Mouse (Mus musculus) naive thymus-derived CD4-positive, alpha-beta T cell, adult 2 months (primary cell): ENCODE results near the gene Mxra8.

ENCODE experiments used
- DNase-seq: peaks from one replicate; pipeline ENCODE4 v3.0.0-alpha.2; 2011; ENCODE audit warnings: low read depth

Gene Mxra8

GRCm38 (mm10) chr4:155837404-155838010 is 2.0 kb upstream of the Mxra8 start:
- no peak for DNase-seq

GRCm38 (mm10) chr4:155838187-155839153 is 1.0 kb upstream of the Mxra8 start:
- DNase-seq: no peak

DNA sequence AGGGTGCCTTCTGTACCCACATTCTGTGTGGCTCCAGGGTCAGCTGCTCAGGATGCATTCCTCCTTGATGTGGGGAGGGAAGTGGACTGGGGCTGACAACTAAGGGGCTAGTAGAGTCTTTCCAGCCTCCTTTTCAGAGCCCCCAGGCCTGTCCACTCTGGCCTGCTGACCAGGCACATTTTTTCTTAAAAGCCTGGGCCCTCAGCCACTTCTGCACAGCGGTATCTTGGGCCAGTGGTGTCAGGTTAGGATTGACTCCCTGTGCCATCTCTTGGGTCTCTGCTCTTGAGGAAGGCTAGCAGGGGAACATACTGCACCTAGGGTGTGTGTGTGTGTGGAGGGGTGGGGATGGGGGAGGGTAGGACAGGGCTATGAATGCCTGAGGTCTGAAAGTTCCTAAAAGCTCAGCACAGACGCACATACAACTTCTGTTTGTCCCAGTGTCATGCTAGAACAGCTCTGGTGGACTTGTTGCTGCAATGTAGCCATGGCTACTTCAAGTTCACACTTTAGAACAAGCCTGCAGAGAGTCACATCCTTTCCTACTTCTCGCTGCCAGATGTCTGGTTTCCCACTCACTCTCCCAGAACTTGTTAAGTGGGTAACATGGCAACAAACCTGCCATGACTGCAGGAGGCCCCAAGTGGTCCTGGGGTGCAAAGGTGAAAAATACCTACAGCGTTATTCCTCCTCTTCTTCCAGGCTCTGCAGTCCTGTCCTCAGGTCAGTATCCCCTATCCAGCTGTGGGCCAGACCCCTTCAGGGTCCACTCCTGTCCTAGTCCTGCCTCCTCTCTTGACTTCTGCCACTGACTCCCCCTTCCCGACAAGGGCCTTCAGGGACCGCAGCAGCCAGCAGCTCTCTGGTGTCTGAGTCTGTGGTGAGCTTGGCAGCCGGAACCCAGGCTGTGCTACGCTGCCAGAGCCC is 859 bp downstream of the Mxra8 start:
- DNase-seq: peak; percentile 46

DNA sequence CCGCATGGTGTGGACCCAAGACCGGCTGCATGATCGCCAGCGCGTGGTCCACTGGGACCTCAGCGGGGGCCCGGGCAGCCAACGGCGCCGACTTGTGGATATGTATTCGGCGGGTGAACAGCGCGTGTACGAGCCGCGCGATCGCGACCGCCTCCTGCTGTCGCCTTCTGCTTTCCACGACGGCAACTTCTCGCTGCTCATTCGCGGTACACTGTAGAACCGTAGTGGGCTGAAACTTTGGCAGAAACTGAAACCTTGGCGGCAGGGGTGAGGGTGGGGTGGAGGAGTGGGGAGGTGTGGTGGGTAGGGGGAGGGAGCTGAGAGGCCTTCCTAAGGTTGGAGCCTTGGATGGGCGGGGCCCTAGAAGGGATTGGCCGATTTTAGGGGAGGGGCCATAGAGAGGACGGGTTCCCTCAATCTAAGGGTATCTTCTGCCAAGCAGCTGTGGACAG is 1.5 kb downstream of the Mxra8 start:
- DNase-seq: peak; percentile 86

- peak; percentile 26 for DNase-seq
Measured at GRCm38 (mm10) chr4:155841651-155842270, 2.3 kb downstream of the Mxra8 start.

DNA sequence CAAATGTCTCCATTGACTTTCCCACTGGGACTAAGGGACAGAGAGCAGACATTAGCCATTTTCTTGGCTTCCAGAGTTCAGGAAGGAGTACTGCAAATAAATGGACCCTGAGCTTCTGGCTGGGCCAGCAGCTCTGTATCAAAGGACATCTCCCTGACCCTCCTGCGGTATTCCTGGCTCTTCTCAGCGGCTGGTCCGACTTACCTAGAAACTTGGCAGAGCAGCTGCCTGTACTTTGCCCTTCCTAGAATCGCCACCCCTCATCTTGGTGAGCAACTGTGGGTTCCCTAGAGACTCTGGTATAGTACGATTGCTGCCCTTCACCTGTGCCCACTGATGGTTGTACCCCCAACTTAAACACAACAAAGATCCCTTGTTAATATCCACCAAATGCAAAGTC is 3.8 kb downstream of the Mxra8 start:
- DNase-seq: no peak

GRCm38 (mm10) chr4:155846871-155847578 is 7.5 kb downstream of the Mxra8 start, which contains the start of gene Dvl1:
Gene Dvl1 (plus strand): TSS chr4:155847402.
- peak; percentile 96 for DNase-seq

- DNase-seq: peak; percentile 64
Measured at GRCm38 (mm10) chr4:155847591-155848352, 8.3 kb downstream of the Mxra8 start.

DNA sequence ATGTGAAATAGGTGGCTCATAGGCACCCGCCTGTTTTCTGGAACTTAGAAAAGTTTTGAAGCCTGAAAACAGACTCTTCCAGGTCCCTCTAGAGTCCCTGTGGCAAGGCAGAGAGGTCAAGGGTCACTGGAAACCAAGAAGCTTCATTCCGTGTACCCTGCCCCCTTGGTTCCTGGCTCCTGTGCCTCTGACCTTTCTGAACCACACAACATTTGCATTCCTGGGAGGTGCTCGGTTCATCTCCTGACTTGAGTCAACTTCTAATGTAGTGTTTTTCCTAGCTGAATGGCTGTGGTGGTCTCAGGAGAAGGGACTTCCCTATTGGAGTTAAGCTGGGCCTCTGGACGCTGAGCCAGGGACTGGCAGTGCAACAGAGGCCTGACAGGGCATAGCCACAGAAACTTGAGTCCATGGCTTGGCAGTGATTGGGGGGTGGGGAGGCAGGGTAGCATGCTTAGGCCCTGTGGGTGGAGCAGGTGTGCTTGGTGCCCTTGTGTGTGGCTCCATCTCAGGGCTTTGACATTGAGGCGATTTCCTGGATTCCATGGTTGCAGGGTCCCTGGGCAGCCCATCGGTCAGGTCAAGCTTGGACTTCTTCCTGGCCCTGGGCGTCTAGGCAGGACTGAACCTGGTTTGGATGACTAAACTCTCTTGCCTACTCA is 9.1 kb downstream of the Mxra8 start:
- peak; percentile 25 for DNase-seq

DNA sequence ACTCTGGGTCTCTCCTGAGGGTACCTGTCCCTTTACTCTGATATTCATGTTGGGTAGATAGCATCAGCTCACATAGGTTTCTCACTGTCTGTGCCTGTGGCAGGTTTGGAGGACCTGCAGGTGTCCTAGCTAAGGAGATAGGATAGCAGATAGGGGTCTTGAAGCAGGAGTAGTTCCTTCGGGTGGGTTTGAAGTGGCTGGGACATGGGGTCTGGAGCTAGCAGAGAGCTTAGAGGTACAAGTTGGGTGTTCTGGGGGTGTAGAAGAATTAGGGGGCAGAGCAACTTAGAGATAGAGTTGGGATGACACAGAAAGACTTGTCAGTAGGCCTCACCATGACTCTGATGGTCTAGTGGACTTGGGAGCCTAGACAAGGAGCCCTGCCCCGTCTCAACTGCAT is 9.9 kb downstream of the Mxra8 start:
- no peak for DNase-seq

DNA sequence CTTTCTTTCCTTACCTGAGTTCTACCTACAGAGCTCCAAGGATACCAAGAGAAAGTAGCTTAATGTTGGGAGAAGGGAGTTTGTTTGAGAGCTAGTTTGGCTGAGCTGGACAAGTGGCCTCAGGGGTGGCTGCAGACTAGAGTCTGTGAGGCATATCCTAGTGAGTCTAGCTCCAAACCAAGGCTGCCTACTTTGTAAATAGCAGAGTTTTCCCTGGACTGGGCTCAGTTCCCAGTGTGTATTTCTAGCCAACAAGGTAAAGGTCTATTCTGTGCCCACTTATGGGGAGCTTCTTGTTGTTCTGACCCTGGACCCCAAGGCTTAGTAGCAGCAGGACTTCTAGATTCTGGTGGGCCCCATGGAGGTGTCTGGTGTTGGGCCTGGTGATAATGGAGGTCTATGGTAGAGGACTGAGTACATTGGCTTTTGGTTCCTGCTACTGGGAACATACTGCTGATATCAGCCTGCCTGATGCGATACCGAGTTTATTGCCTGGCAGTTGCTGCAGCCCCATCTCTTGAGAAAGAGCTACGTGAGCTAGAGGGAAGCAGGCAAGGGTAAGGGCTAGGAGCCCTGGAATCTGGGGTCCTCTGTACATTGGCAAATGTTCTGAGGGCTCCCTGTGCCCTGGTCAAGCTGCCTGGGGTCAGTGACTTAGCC is 10.4 kb downstream of the Mxra8 start:
- no peak for DNase-seq

- no peak for DNase-seq
Measured at GRCm38 (mm10) chr4:155851368-155851767, 11.9 kb downstream of the Mxra8 start.

DNA sequence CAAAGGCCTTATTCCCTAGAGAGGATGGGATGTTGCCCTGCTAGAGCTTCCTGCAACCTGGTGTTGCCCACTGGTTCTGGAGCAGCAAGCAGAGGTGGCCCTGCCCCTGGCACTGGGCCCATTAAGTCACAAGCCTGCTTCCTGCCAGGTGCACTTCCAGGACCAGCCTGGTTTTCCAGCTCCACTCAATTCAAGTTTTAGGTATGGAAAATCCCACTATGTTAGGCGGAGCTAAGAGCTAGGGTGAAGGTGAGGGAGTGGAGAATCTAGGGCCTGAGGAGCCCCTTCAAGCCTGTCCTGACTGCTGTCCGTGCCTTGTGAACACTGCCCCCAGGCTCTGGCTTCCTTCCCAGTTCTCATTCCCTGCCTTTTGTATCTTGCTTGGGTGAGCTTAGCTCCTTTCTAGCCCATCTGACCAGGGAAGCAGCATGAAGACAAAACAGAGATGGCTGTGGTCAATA is 12.5 kb downstream of the Mxra8 start:
- DNase-seq: no peak

DNA sequence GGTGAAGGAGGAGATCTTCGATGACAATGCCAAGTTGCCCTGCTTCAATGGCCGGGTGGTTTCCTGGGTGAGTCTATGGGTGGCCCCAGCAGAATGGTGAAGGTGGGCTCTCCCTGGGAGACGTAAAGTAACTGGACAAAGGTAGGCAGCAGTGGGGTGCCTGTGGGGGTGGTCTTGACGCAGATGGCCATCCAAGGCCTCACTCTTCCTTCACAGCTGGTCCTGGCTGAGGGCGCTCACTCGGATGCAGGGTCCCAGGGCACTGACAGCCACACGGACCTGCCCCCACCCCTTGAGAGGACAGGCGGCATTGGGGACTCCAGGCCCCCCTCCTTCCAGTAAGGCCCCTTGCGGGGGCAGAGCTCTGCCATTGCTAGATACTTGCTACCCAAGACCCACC is 13.9 kb downstream of the Mxra8 start:
- DNase-seq: no peak

DNA sequence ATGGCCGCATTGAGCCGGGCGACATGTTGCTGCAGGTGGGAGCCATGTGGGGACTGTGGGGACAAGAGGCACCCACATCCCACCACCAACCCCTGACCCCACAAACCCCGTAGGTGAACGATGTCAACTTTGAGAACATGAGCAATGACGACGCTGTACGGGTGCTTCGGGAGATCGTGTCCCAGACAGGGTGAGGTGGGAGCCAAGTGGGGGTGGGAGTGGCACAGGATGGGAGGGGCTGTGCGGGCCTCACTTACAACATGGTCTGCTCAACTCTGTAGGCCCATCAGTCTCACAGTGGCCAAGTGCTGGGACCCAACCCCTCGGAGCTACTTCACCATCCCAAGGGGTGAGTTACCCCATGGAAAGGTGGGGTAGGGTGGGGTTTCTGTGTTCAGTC is 15.5 kb downstream of the Mxra8 start:
- no peak for DNase-seq

- no peak for DNase-seq
Measured at GRCm38 (mm10) chr4:155856071-155856470, 16.6 kb downstream of the Mxra8 start.

- DNase-seq: no peak
Measured at GRCm38 (mm10) chr4:155856881-155857280, 17.4 kb downstream of the Mxra8 start.

GRCm38 (mm10) chr4:155859318-155859717 is 19.8 kb downstream of the Mxra8 start:
- DNase-seq: no peak

GRCm38 (mm10) chr4:155861787-155862186 is 22.3 kb downstream of the Mxra8 start:
- DNase-seq: no peak
